ENCODE assay signal across 8 mouse cellular contexts in the genomic region with DNA sequence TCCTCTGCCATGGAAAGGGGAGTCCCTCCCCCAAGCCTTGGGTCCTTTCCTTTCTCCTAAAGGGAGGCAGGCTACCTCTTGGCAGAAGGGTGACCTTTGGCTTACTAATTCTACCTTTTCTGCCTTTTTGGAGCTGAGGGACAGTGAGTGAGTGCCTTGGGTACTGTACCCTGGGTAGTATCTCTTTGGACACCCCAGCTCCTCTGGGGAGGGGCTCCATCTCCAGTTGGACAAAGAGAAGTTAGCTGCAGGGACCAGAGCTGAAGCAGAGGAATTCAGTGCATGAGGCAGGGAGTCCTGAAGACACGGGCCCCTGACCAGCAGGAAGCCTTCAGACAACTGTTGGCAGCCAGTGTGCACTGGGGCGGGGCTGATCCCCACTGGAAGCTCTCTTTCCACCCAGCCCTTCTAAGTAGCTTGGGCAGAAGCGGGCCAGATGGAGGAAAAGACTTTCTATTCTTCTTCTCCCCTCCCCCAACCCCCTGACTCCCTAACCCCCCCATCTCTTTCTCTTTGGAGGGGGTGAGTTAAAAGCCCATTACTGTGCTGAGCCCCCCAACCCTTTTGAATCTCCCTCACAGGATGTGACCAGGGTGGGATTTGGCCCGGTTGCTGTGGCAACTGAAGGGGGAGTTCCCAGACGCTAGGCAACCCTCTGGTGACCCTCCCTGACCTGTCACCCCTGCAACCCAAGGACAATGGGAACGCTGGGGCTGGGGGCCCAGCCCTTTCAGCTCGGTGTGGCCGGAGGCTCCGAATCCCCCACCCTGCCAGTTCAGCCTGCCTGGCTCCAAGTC. TPM values are rescaled to one million over a fixed set of nuclear protein-coding genes. Genes with fewer than 3 reads are reported as not detected.
A peak's percentile ranks its signal among the peaks of the same experiment; 100 is the strongest.
DNase-seq lines count a peak whose midpoint lies in the region; ATAC-seq lines count a peak whose summit lies in the region.

No protein-coding gene starts in this region.

- peak; percentile 36 for DNase-seq in liver
- DNase-seq in kidney, postnatal 10 days: peak; percentile 86
- DNase-seq in cerebellum, adult 9-11 months: no peak
- DNase-seq in left cerebral cortex, postnatal 36 days (ENCODE audit: low spot score in 2 of 2): no peak
- DNase-seq in thymus, postnatal 14 days: no peak

- no peaks in the 10 kb centered on the region for H3K9me3 ChIP-seq in liver, embryonic 12.5 days (replicated peaks)
- H3K9me3 ChIP-seq in heart, embryonic 14.5 days (ENCODE audit: control insufficient read depth, low read length): no peaks in the 10 kb centered on the region
- H3K9me3 ChIP-seq in midbrain, embryonic 12.5 days: no peaks in the 10 kb centered on the region

- no peak overlapping the region for H3K4me2 ChIP-seq in liver, embryonic 12.5 days
- H3K4me2 ChIP-seq in heart, embryonic 14.5 days (ENCODE audit: low read length): 0 out of 2 replicates have a peak overlapping the region, but pooled peaks have one; percentile 6
- H3K4me2 ChIP-seq in midbrain, embryonic 12.5 days (replicated peaks): peak overlapping the region; percentile 33

- no peak; the same call in 1 of the 2 replicates for ATAC-seq in liver, embryonic 12.5 days
- ATAC-seq in heart, embryonic 14.5 days (ENCODE audit: insufficient number of reproducible peaks, insufficient read depth, low FRiP score, low read depth): peak; percentile 49; the same call in 1 of the 2 replicates
- ATAC-seq in midbrain, embryonic 12.5 days (ENCODE audit: low FRiP score, low read depth): peak; percentile 90

- intact Hi-C loops in left cerebral cortex, postnatal 36 days (cut with DNase I): no loop called here

- H3K9ac ChIP-seq in liver, embryonic 12.5 days: no peak overlapping the region
- peak overlapping the region; percentile 11; the same call in 1 of the 2 replicates for H3K9ac ChIP-seq in heart, embryonic 14.5 days (ENCODE audit: low read length)
- peak overlapping the region; percentile 37 for H3K9ac ChIP-seq in midbrain, embryonic 12.5 days (replicated peaks)

- peaks cover 35% of the 10 kb centered on the region for H3K4me1 ChIP-seq in liver, embryonic 12.5 days
- peaks cover 14 to 19% of the 10 kb centered on the region in 2 experiments for H3K4me1 ChIP-seq in heart, embryonic 14.5 days (ENCODE audit: control insufficient read depth in 2 of 2, insufficient read depth in 2 of 2, low read length in 2 of 2)
- peaks cover 44% of the 10 kb centered on the region for H3K4me1 ChIP-seq in midbrain, embryonic 12.5 days

- no peak overlapping the region for H3K27ac ChIP-seq in liver, embryonic 12.5 days
- H3K27ac ChIP-seq in heart, embryonic 14.5 days (replicated peaks in 1 of 2; ENCODE audit: control insufficient read depth in 1 of 2, insufficient read depth in 1 of 2, low read depth in 2 of 2, low read length in 2 of 2): peak overlapping the region; percentile 33 to 51; a peak in 2 of 4 replicates
- peak overlapping the region; percentile 86 for H3K27ac ChIP-seq in midbrain, embryonic 12.5 days (replicated peaks)

- H3K4me3 ChIP-seq in liver, embryonic 12.5 days: no peak overlapping the region
- H3K4me3 ChIP-seq in heart, embryonic 14.5 days (ENCODE audit: control insufficient read depth in 1 of 2, insufficient read depth in 1 of 2, low read depth in 1 of 2, low read length in 2 of 2): no peak overlapping the region
- no peak overlapping the region for H3K4me3 ChIP-seq in midbrain, embryonic 12.5 days

- no peaks in the 10 kb centered on the region for H3K27me3 ChIP-seq in liver, embryonic 12.5 days (replicated peaks)
- no peaks in the 10 kb centered on the region for H3K27me3 ChIP-seq in heart, embryonic 14.5 days (ENCODE audit: control insufficient read depth, insufficient read depth, low read length)
- H3K27me3 ChIP-seq in midbrain, embryonic 12.5 days: peaks cover 3% of the 10 kb centered on the region; the same call in 1 of the 2 replicates

- H3K36me3 ChIP-seq in liver, embryonic 12.5 days: peaks cover 47% of the 10 kb centered on the region
- peaks cover 40% of the 10 kb centered on the region for H3K36me3 ChIP-seq in heart, embryonic 14.5 days (ENCODE audit: control insufficient read depth, insufficient read depth, low read length)
- peaks cover 42% of the 10 kb centered on the region for H3K36me3 ChIP-seq in midbrain, embryonic 12.5 days

- WGBS in liver, embryonic 12.5 days (ENCODE audit: insufficient replicate concordance): 39% methylated on average over 9 of the region's 9 CpGs
- 38% methylated on average over 9 of the region's 9 CpGs for WGBS in heart, embryonic 14.5 days
- 3% methylated on average over 9 of the region's 9 CpGs for WGBS in midbrain, embryonic 12.5 days

RNA-seq across cellular contexts. Expression of a gene that starts 26.3 kb away (rescaled TPM):
- 13.7 and 13.9 TPM in 2 replicates for polyA plus RNA-seq in liver, embryonic 12.5 days (2016; fragmentation: Nextera tagmentation; extraction: Ambion mirVana)
- polyA plus RNA-seq in heart, embryonic 14.5 days (2014; fragmentation: Nextera tagmentation; extraction: Ambion mirVana): 10.8 and 13.6 TPM in 2 replicates
- polyA plus RNA-seq in midbrain, embryonic 12.5 days (2016; fragmentation: Nextera tagmentation; extraction: Ambion mirVana): 34.5 and 35.3 TPM in 2 replicates
- total RNA-seq in left cerebral cortex, postnatal 36 days (2021): 10 to 100 TPM; 44.1 to 55.9 TPM

Comparison
In these comparisons a context has a peak if more than half of its experiments do, and no peak if none do; other contexts are left out.
1. DNase-seq: peak in liver (single experiment) and kidney, postnatal 10 days (single experiment); none in cerebellum, adult 9-11 months (single experiment), left cerebral cortex, postnatal 36 days (0 of 2) and thymus, postnatal 14 days (single experiment).